Mouse (Mus musculus): ENCODE data around the gene Cenpa.
A peak's percentile ranks its signal among the peaks of the same experiment; 100 is the strongest.
"Not testable (repeated sequence)": the region's sequence is repeated elsewhere in the genome, so short reads cannot be mapped to it uniquely, and the experiment has no call there.

Gene Cenpa

GRCm38 (mm10) chr5:30647396-30647795 lies 19.2 kb upstream of the Cenpa start:
- no peak for DNase-seq

GRCm38 (mm10) chr5:30647815-30648560 lies 18.6 kb upstream of the Cenpa start, which contains the start of gene Slc35f6:
Gene Slc35f6, plus strand, starts transcription at chr5:30647933.
- peak; percentile 91 for DNase-seq

- DNase-seq: no peak
These were observed 17.0 kb upstream of the Cenpa start for GRCm38 (mm10) chr5:30649558-30649957.

- no peak for DNase-seq
These were observed 15.8 kb upstream of the Cenpa start for GRCm38 (mm10) chr5:30650756-30651155.

GRCm38 (mm10) chr5:30651554-30651953 lies 15.0 kb upstream of the Cenpa start:
- no peak for DNase-seq

- DNase-seq: no peak
These were observed 13.3 kb upstream of the Cenpa start for GRCm38 (mm10) chr5:30653246-30653645.

- no peak for DNase-seq
These were observed 11.5 kb upstream of the Cenpa start for GRCm38 (mm10) chr5:30655042-30655441.

- DNase-seq: no peak
These were observed 10.9 kb upstream of the Cenpa start for GRCm38 (mm10) chr5:30655526-30656195.

- no peak for DNase-seq
These were observed 7.5 kb upstream of the Cenpa start for GRCm38 (mm10) chr5:30659042-30659441.

- DNase-seq: no peak
These were observed 6.3 kb upstream of the Cenpa start for GRCm38 (mm10) chr5:30660278-30660677.

GRCm38 (mm10) chr5:30660813-30661212 lies 5.8 kb upstream of the Cenpa start:
- DNase-seq: no peak

GRCm38 (mm10) chr5:30665360-30665759 lies 1.2 kb upstream of the Cenpa start:
- no peak for DNase-seq

GRCm38 (mm10) chr5:30665968-30666367 lies 609 bp upstream of the Cenpa start:
- DNase-seq: no peak

GRCm38 (mm10) chr5:30667215-30667614 lies 638 bp downstream of the Cenpa start:
- no peak for DNase-seq

- no peak for DNase-seq
These were observed 1.1 kb downstream of the Cenpa start for GRCm38 (mm10) chr5:30667686-30668085.

GRCm38 (mm10) chr5:30668637-30669495 lies 2.3 kb downstream of the Cenpa start:
- DNase-seq: no peak

GRCm38 (mm10) chr5:30669496-30669830 lies 2.9 kb downstream of the Cenpa start:
- no peak for DNase-seq

- no peak for DNase-seq
These were observed 3.5 kb downstream of the Cenpa start for GRCm38 (mm10) chr5:30670091-30670490.

- no peak for DNase-seq
These were observed 7.4 kb downstream of the Cenpa start for GRCm38 (mm10) chr5:30674001-30674400.

- DNase-seq: no peak
These were observed 10.2 kb downstream of the Cenpa start for GRCm38 (mm10) chr5:30676800-30677199.

GRCm38 (mm10) chr5:30678069-30678468 lies 11.5 kb downstream of the Cenpa start:
- DNase-seq: not testable (repeated sequence)

GRCm38 (mm10) chr5:30678722-30679296 lies 12.2 kb downstream of the Cenpa start:
- no peak for DNase-seq

GRCm38 (mm10) chr5:30679593-30679992 lies 13.0 kb downstream of the Cenpa start:
- DNase-seq: no peak

Data from retina, postnatal 1 day (tissue).